Mouse (Mus musculus) heart, embryonic 10.5 days (tissue): Measurements from ENCODE around the gene Rab11fip4. TPM values are rescaled to one million over a fixed set of nuclear protein-coding genes. Genes with fewer than 3 reads are reported as not detected.

Experiments used
- DNase-seq: peaks from one replicate; pipeline ENCODE4 v3.0.0-alpha.2; 2017; ENCODE audit warnings: low spot score
- H3K27ac ChIP-seq: fragments of 300-500 bp; sonication (generic); 2 replicates; pipeline ENCODE4 v1.5.1; 2016; ENCODE audit warnings: mild to moderate bottlenecking
- H3K27me3 ChIP-seq: fragments of 300-500 bp; sonication (generic); 2 replicates; pipeline ENCODE4 v1.6.1; 2016; ENCODE audit warnings: mild to moderate bottlenecking; ENCODE audit not compliant: poor library complexity, insufficient read depth, severe bottlenecking
- H3K36me3 ChIP-seq: fragments of 300-500 bp; sonication (generic); 2 replicates; pipeline ENCODE4 v1.6.1; 2016; ENCODE audit warnings: mild to moderate bottlenecking, moderate library complexity
- H3K4me1 ChIP-seq: fragments of 300-500 bp; sonication (generic); 2 replicates; pipeline ENCODE4 v1.6.1; 2016; ENCODE audit warnings: mild to moderate bottlenecking
- H3K4me3 ChIP-seq: fragments of 300-500 bp; sonication (generic); 2 replicates; pipeline ENCODE4 v1.5.1; 2016; ENCODE audit warnings: mild to moderate bottlenecking, moderate library complexity
- H3K9me3 ChIP-seq: fragments of 300-500 bp; sonication (generic); 2 replicates; pipeline ENCODE4 v1.6.1; 2016; ENCODE audit warnings: mild to moderate bottlenecking, moderate library complexity
- WGBS: fragments of 180-500 bp; shearing (Covaris S2); methylation state at CpG from one replicate; pipeline ENCODE4 v1.1.7; 2016; 5-methylcytosine and 5-hydroxymethylcytosine counted together
- polyA plus RNA-seq: library from polyadenylated mRNA; unstranded; fragments of >200 nt; fragmentation: Nextera tagmentation; extraction: Ambion mirVana; gene quantifications from 2 replicates; pipeline ENCODE4 v1.2.1, GENCODE M21; 2016

The Rab11fip4 gene
- polyA plus RNA-seq, 1 experiment from 2014 or later: 3.5 TPM

GRCm38 (mm10) chr11:79714743-79715110 is 123.7 kb downstream of the Rab11fip4 start:
- Histone ChIP-seq H3K36me3 (no peaks in the 10 kb centered on the region), H3K4me3 (no peak overlapping the region), H3K9me3 (no peaks in the 10 kb centered on the region), H3K27ac (no peak overlapping the region), H3K27me3 (peaks cover 37% of the 10 kb centered on the region), H3K4me1 (peaks cover 51% of the 10 kb centered on the region)
- WGBS: 87% methylated on average over 6 of the region's 6 CpGs
- DNase-seq: no peak

GRCm38 (mm10) chr11:79715316-79715715 is 124.3 kb downstream of the Rab11fip4 start:
- Histone ChIP-seq H3K27ac (no peak overlapping the region), H3K4me1 (peaks cover 50% of the 10 kb centered on the region), H3K4me3 (no peak overlapping the region), H3K9me3 (no peaks in the 10 kb centered on the region), H3K27me3 (peaks cover 31% of the 10 kb centered on the region), H3K36me3 (no peaks in the 10 kb centered on the region)
- WGBS: 81% methylated on average over 8 of the region's 8 CpGs
- no peak for DNase-seq

- DNase-seq: no peak
- Histone ChIP-seq H3K36me3 (no peaks in the 10 kb centered on the region), H3K4me1 (peaks cover 50% of the 10 kb centered on the region), H3K9me3 (no peaks in the 10 kb centered on the region), H3K27me3 (peaks cover 27% of the 10 kb centered on the region), H3K27ac (no peak overlapping the region), H3K4me3 (no peak overlapping the region)
- WGBS: 83% methylated on average over 6 of the region's 6 CpGs
These were observed 124.9 kb downstream of the Rab11fip4 start for GRCm38 (mm10) chr11:79715733-79716452.

- Histone ChIP-seq H3K27ac (no peak overlapping the region), H3K27me3 (peaks cover 24% of the 10 kb centered on the region), H3K4me3 (no peak overlapping the region), H3K36me3 (no peaks in the 10 kb centered on the region), H3K4me1 (peaks cover 46% of the 10 kb centered on the region), H3K9me3 (no peaks in the 10 kb centered on the region)
- no peak for DNase-seq
- WGBS: 52% methylated on average over 2 of the region's 2 CpGs
These were observed 125.4 kb downstream of the Rab11fip4 start for GRCm38 (mm10) chr11:79716453-79716749.

GRCm38 (mm10) chr11:79717271-79717670 is 126.3 kb downstream of the Rab11fip4 start:
- no peaks in the 10 kb centered on the region for H3K36me3 ChIP-seq
- H3K4me3 ChIP-seq: no peak overlapping the region
- DNase-seq: no peak
- H3K9me3 ChIP-seq: no peaks in the 10 kb centered on the region
- 62% methylated on average over 3 of the region's 3 CpGs for WGBS
- H3K27ac ChIP-seq: no peak overlapping the region
- H3K27me3 ChIP-seq: peaks cover 16% of the 10 kb centered on the region
- H3K4me1 ChIP-seq: peaks cover 38% of the 10 kb centered on the region

GRCm38 (mm10) chr11:79717801-79718200 is 126.8 kb downstream of the Rab11fip4 start:
- peaks cover 37% of the 10 kb centered on the region for H3K4me1 ChIP-seq
- 65% methylated on average over 7 of the region's 7 CpGs for WGBS

GRCm38 (mm10) chr11:79718202-79718601 is 127.2 kb downstream of the Rab11fip4 start:
- no peak for DNase-seq
- WGBS: 73% methylated on average over 6 of the region's 6 CpGs
- H3K36me3 ChIP-seq: no peaks in the 10 kb centered on the region
- H3K4me3 ChIP-seq: no peak overlapping the region
- no peak overlapping the region for H3K27ac ChIP-seq
- peaks cover 6% of the 10 kb centered on the region for H3K27me3 ChIP-seq
- peaks cover 37% of the 10 kb centered on the region for H3K4me1 ChIP-seq
- H3K9me3 ChIP-seq: no peaks in the 10 kb centered on the region

More at GRCm38 (mm10) chr11:79717801-79718200, 126.8 kb downstream of the Rab11fip4 start:
- H3K4me3 ChIP-seq: no peak overlapping the region
- H3K27me3 ChIP-seq: peaks cover 10% of the 10 kb centered on the region
- no peak overlapping the region for H3K27ac ChIP-seq
- DNase-seq: no peak
- H3K9me3 ChIP-seq: no peaks in the 10 kb centered on the region
- H3K36me3 ChIP-seq: no peaks in the 10 kb centered on the region

- Histone ChIP-seq H3K4me1 (peaks cover 37% of the 10 kb centered on the region), H3K36me3 (no peaks in the 10 kb centered on the region), H3K4me3 (no peak overlapping the region), H3K27ac (no peak overlapping the region), H3K27me3 (no peaks in the 10 kb centered on the region), H3K9me3 (no peaks in the 10 kb centered on the region)
- DNase-seq: no peak
- WGBS: 74% methylated on average over 8 of the region's 8 CpGs
These were observed 127.9 kb downstream of the Rab11fip4 start for GRCm38 (mm10) chr11:79718829-79719346.

- H3K9me3 ChIP-seq: no peaks in the 10 kb centered on the region
- no peaks in the 10 kb centered on the region for H3K36me3 ChIP-seq
- WGBS: 80% methylated on average over 4 of the region's 4 CpGs
- no peak overlapping the region for H3K27ac ChIP-seq
- no peaks in the 10 kb centered on the region for H3K27me3 ChIP-seq
- no peak overlapping the region for H3K4me3 ChIP-seq
- DNase-seq: no peak
- H3K4me1 ChIP-seq: peaks cover 37% of the 10 kb centered on the region
These were observed 129.7 kb downstream of the Rab11fip4 start for GRCm38 (mm10) chr11:79720737-79721136.

- DNase-seq: no peak
- Histone ChIP-seq H3K27ac (no peak overlapping the region), H3K4me1 (peaks cover 19% of the 10 kb centered on the region), H3K4me3 (no peak overlapping the region), H3K27me3 (no peaks in the 10 kb centered on the region), H3K36me3 (no peaks in the 10 kb centered on the region), H3K9me3 (no peaks in the 10 kb centered on the region)
- 72% methylated on average over 5 of the region's 5 CpGs for WGBS
These were observed 131.8 kb downstream of the Rab11fip4 start for GRCm38 (mm10) chr11:79722811-79723210.

GRCm38 (mm10) chr11:79725005-79725404 is 134.0 kb downstream of the Rab11fip4 start:
- WGBS: 84% methylated on average over 6 of the region's 6 CpGs
- Histone ChIP-seq H3K9me3 (no peaks in the 10 kb centered on the region), H3K4me1 (peaks cover 11% of the 10 kb centered on the region; the same call in 1 of the 2 replicates), H3K27ac (no peak overlapping the region), H3K36me3 (no peaks in the 10 kb centered on the region), H3K27me3 (no peaks in the 10 kb centered on the region), H3K4me3 (no peak overlapping the region)
- DNase-seq: no peak

GRCm38 (mm10) chr11:79729231-79730047 is 138.4 kb downstream of the Rab11fip4 start:
- Histone ChIP-seq H3K4me3 (no peak overlapping the region), H3K27me3 (no peaks in the 10 kb centered on the region), H3K36me3 (no peaks in the 10 kb centered on the region), H3K4me1 (peaks cover 7% of the 10 kb centered on the region), H3K27ac (no peak overlapping the region), H3K9me3 (no peaks in the 10 kb centered on the region)
- 79% methylated on average over 13 of the region's 13 CpGs for WGBS
- no peak for DNase-seq

GRCm38 (mm10) chr11:79730462-79730861 is 139.4 kb downstream of the Rab11fip4 start:
- no peaks in the 10 kb centered on the region for H3K36me3 ChIP-seq
- 86% methylated on average over 2 of the region's 2 CpGs for WGBS
- H3K27ac ChIP-seq: no peak overlapping the region
- no peaks in the 10 kb centered on the region for H3K9me3 ChIP-seq
- H3K4me3 ChIP-seq: no peak overlapping the region
- DNase-seq: no peak
- H3K27me3 ChIP-seq: no peaks in the 10 kb centered on the region
- peaks cover 8% of the 10 kb centered on the region for H3K4me1 ChIP-seq
